Mouse (Mus musculus) forebrain, embryonic 13.5 days (tissue): ENCODE data around the gene Pnmt. TPM values are rescaled to one million over a fixed set of nuclear protein-coding genes. Genes with fewer than 3 reads are reported as not detected.
"Not testable (repeated sequence)": the region's sequence is repeated elsewhere in the genome, so short reads cannot be mapped to it uniquely, and the experiment has no call there.

Source experiments
- ATAC-seq: fragments of 200-750 bp; cut with Nextera tagmentation; 2 replicates; pipeline ENCODE4 v1.8.0; 2017
- H3K27ac ChIP-seq: fragments of 300-500 bp; sonication (generic); 2 replicates; pipeline ENCODE4 v1.5.1; 2015; ENCODE audit warnings: inconsistent platforms, mild to moderate bottlenecking, moderate library complexity
- H3K27me3 ChIP-seq: fragments of 300-500 bp; sonication (generic); 2 replicates; pipeline ENCODE4 v1.6.1; 2015; ENCODE audit warnings: mild to moderate bottlenecking, inconsistent platforms
- H3K36me3 ChIP-seq: fragments of 300-500 bp; sonication (generic); 2 replicates; pipeline ENCODE4 v1.6.1; 2015; ENCODE audit warnings: mild to moderate bottlenecking, inconsistent platforms; ENCODE audit not compliant: poor library complexity, severe bottlenecking
- H3K4me1 ChIP-seq: fragments of 300-500 bp; sonication (generic); 2 replicates; pipeline ENCODE4 v1.6.1; 2015; ENCODE audit warnings: inconsistent platforms
- H3K4me2 ChIP-seq: fragments of 300-500 bp; sonication (generic); 2 replicates; pipeline ENCODE4 v1.6.1; 2015; ENCODE audit warnings: inconsistent platforms, mild to moderate bottlenecking, moderate library complexity
- H3K4me3 ChIP-seq: fragments of 300-500 bp; sonication (generic); 2 replicates; pipeline ENCODE4 v1.5.1; 2015; ENCODE audit warnings: mild to moderate bottlenecking, inconsistent platforms
- H3K9ac ChIP-seq: fragments of 300-500 bp; sonication (generic); 2 replicates; pipeline ENCODE4 v1.6.1; 2015; ENCODE audit warnings: mild to moderate bottlenecking, inconsistent platforms
- H3K9me3 ChIP-seq: fragments of 300-500 bp; sonication (generic); replicated peaks from 2 replicates; pipeline ENCODE4 v1.6.1; 2016; ENCODE audit warnings: inconsistent platforms
- WGBS: fragments of 180-500 bp; shearing (Covaris S2); methylation state at CpG from one replicate; pipeline ENCODE4 v1.1.7; 2015; 5-methylcytosine and 5-hydroxymethylcytosine counted together
- polyA plus RNA-seq: library from polyadenylated mRNA; unstranded; fragments of >200 nt; fragmentation: Nextera tagmentation; extraction: Ambion mirVana; gene quantifications from 2 replicates; pipeline ENCODE4 v1.2.1, GENCODE M21; 2015

Gene Pnmt
- polyA plus RNA-seq, 1 experiment from 2014 or later: not detected

DNA sequence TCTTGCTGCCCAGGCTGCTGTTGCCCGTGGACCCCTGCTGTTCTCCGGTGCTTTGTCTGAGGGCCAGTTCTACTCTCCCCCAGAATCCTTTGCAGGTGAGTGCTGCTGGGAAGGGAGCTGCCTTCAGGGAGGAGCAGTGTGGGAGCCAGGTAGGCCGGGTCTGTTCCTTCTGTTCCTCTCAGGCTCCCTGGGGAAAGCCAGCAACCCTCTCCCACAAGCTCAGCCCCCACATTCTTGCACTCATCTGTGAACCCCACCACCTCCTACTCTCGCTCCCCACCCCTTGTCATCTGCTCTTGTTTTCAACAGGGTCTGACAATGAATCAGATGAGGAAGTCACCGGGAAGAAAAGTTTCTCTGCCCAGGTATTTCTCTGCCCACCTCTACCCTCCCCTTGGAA is 9.5 kb upstream of the Pnmt start:
- 67% methylated on average over 5 of the region's 5 CpGs for WGBS
- ATAC-seq: no peak
- Histone ChIP-seq H3K4me1 (peaks cover 10% of the 10 kb centered on the region), H3K36me3 (peaks cover 70% of the 10 kb centered on the region), H3K9ac (no peak overlapping the region), H3K27ac (no peak overlapping the region), H3K4me2 (no peak overlapping the region), H3K4me3 (no peak overlapping the region), H3K9me3 (no peaks in the 10 kb centered on the region), H3K27me3 (no peaks in the 10 kb centered on the region)

DNA sequence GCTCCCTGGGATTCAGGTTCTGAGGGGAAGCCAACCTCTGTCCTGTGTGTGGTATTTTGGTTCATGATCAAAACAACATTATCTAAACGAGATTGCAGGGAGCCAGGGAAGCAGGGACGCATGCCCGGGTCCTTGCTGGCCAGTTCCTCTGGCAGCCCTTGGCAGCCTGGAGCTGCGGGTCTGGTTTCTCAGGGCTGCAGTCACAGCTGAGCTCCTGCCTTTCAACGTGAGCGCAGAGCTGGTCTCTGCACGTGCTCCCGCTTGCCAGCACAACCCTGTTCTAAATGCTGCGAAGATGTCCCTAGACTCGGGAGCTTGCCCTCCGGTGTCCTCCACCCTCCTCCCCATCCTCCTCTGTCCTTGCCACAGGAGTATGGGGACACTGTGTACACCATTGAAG is 8.5 kb upstream of the Pnmt start:
- no peaks in the 10 kb centered on the region for H3K9me3 ChIP-seq
- no peaks in the 10 kb centered on the region for H3K27me3 ChIP-seq
- H3K4me3 ChIP-seq: no peak overlapping the region
- H3K9ac ChIP-seq: no peak overlapping the region
- no peak overlapping the region for H3K4me2 ChIP-seq
- peaks cover 70% of the 10 kb centered on the region for H3K36me3 ChIP-seq
- no peak for ATAC-seq
- WGBS: 84% methylated on average over 11 of the region's 11 CpGs
- H3K27ac ChIP-seq: no peak overlapping the region
- 0 out of 2 replicates have a peak, but pooled peaks cover 3% of the 10 kb centered on the region for H3K4me1 ChIP-seq

DNA sequence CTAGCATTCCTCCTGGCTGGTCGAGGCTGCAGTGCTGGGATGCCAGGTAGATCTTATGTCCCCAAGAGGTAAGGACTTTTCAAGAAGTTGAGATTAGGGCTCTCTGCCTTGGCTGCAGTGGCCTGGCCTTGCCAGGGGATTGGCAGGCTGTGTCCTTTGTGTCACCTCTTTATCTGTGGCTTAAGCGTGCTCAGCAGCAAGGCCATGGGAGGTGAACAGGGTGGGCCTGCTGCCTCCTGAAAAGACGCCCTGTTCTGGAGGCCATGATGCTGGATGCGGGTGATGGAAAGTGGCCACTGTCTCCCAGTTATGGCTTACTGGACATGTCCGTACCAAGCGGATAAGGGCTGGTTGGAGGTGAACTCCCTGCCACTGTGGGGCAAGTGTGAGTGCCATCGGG is 6.9 kb upstream of the Pnmt start:
- Histone ChIP-seq H3K4me2 (no peak overlapping the region), H3K9ac (no peak overlapping the region), H3K4me1 (0 out of 2 replicates have a peak, but pooled peaks cover 2% of the 10 kb centered on the region), H3K9me3 (no peaks in the 10 kb centered on the region), H3K27ac (no peak overlapping the region), H3K36me3 (peaks cover 66% of the 10 kb centered on the region), H3K4me3 (no peak overlapping the region), H3K27me3 (0 out of 2 replicates have a peak, but pooled peaks cover 5% of the 10 kb centered on the region)
- 88% methylated on average over 7 of the region's 7 CpGs for WGBS
- no peak for ATAC-seq

DNA sequence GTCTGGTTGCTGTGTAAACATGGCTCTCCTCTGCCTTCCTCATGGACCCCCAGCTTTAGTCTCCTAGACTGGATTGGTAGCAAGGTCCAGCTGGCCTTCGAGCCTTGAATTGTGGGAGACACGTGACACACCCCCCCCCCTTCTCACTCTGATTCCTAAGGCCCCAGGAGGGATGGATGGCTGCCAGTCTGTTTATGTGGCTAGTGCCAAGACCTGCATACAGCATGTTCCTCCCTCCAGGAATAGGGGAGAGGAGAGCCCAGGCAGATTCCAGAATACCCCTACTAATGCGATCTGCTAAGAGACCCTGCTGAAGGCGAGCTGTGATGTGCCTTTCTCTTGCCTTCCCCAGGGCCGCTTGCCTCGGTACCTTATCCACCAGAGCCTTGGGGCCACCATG is 6.1 kb upstream of the Pnmt start:
- no peak overlapping the region for H3K4me3 ChIP-seq
- peak overlapping the region; percentile 7; the same call in 1 of the 2 replicates for H3K27ac ChIP-seq
- H3K9ac ChIP-seq: no peak overlapping the region
- H3K9me3 ChIP-seq: no peaks in the 10 kb centered on the region
- 0 out of 2 replicates have a peak, but pooled peaks cover 2% of the 10 kb centered on the region for H3K4me1 ChIP-seq
- 85% methylated on average over 6 of the region's 6 CpGs for WGBS
- no peak overlapping the region for H3K4me2 ChIP-seq
- no peak for ATAC-seq
- H3K27me3 ChIP-seq: peaks cover 11% of the 10 kb centered on the region
- H3K36me3 ChIP-seq: peaks cover 61% of the 10 kb centered on the region

DNA sequence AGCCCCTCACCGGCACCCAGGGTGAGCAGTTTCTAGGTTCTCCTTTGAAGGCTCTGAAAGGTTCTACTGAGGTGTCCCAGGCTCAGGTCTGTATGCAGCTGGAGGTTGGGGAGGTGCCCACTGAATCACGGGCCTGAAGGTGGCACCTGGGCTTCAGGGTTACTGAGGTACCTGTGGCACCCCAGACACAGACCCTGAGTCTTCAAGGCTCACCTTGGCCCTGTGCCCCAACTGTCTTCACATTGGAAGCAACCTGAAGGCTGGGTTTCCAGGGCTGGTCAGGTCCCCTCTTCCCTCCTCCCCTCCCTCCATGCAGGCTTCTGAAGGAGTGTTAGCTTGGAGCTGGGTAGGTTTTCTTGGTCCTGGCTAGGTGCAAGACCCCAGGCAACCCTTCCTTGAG is 4.6 kb upstream of the Pnmt start:
- H3K4me3 ChIP-seq: no peak overlapping the region
- no peak for ATAC-seq
- peaks cover 45% of the 10 kb centered on the region for H3K36me3 ChIP-seq
- WGBS: 96% methylated on average over 2 of the region's 2 CpGs
- H3K9ac ChIP-seq: no peak overlapping the region
- H3K27me3 ChIP-seq: peaks cover 27% of the 10 kb centered on the region
- 0 out of 2 replicates have a peak, but pooled peaks cover 2% of the 10 kb centered on the region for H3K4me1 ChIP-seq
- H3K9me3 ChIP-seq: no peaks in the 10 kb centered on the region
- no peak overlapping the region for H3K27ac ChIP-seq
- no peak overlapping the region for H3K4me2 ChIP-seq

DNA sequence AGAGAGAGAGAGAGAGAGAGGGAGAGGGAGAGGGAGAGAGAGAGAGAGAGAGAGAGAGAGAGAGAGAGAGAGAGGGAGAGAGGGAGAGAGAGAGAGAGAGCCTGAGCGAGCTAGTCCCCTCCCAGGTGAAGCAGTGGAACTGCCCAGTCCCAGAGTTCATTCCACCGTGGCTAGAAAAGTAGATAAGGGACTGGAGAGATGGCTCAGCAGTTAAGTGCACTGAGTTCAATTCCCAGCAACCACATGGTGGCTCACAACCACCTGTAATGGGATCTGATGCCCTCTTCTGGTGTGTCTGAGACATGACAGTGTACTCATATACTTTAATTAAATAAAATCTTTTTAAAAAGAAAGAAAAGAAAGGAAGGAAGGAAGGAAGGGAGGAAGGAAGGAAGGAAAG is 3.8 kb upstream of the Pnmt start:
- peaks cover 38% of the 10 kb centered on the region for H3K36me3 ChIP-seq
- 33% methylated on average over 1 of the region's 2 CpGs for WGBS
- not testable (repeated sequence) for H3K4me1 ChIP-seq, H3K4me2 ChIP-seq, H3K9me3 ChIP-seq, H3K4me3 ChIP-seq, H3K27ac ChIP-seq, H3K9ac ChIP-seq, ATAC-seq
- peaks cover 34% of the 10 kb centered on the region for H3K27me3 ChIP-seq

DNA sequence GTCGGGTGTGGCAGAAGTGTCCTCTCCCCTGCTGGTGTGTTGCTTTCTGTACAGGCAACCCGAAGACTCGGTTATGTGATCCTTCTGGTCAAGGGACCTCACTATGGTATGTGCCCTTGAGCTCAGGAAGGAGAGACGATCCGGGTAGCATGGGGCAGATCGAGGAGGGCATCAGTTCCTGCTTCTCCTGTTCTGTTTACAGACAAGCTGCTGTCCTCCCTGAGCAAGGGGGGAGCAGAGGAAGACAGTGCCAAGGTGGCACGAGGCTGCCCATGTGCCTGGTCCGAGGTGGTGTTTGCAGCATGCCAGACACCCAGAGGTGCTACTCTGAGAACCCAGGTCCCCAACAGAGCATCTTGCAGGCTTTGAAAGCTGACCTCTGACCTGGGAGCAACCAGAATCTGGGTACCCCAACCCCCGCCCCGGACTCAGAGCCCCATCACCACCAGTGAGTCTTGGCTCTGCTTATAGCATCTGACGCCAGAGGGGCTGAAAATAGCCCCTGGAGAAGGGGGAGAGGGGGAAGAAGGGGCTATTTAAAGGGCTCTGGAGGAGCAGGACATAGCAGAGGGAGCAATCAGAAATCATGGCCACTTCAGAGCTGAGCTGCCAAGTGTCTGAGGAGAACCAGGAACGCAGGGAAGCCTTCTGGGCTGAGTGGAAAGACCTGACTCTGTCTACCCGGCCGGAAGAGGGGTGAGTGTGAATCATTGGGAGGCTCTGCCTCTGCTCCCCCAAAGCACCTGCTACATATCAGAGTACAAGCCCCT is 2.8 kb upstream of the Pnmt start, which contains the start of gene Tcap:
TSS of gene Tcap (plus strand) at position 551 of the 770 bp plus-strand sequence.
- Histone ChIP-seq H3K36me3 (peaks cover 27% of the 10 kb centered on the region), H3K9ac (0 out of 2 replicates have a peak within 1 kb of the TSS, but pooled peaks have one; percentile 8), H3K9me3 (no peaks in the 10 kb centered on the region), H3K27ac (no peak within 1 kb of the TSS), H3K4me3 (no peak within 1 kb of the TSS), H3K27me3 (peaks cover 45% of the 10 kb centered on the region), H3K4me2 (no peak within 1 kb of the TSS), H3K4me1 (0 out of 2 replicates have a peak, but pooled peaks cover 2% of the 10 kb centered on the region)
- WGBS: 66% methylated on average over 14 of the region's 14 CpGs
- no peak for ATAC-seq

DNA sequence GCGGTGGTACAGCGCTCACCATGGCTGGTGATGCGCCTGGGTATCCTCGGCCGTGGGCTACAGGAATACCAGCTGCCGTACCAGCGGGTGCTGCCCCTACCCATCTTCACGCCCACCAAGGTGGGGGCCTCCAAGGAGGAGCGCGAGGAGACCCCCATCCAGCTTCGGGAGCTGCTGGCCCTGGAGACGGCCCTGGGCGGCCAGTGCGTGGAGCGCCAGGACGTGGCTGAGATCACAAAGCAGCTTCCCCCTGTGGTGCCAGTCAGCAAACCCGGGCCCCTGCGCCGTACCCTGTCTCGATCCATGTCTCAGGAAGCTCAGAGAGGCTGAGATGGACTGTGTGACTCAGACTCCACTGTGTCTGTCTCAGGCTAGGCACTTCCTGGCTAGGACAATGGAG is 2.0 kb upstream of the Pnmt start:
- peaks cover 20% of the 10 kb centered on the region for H3K36me3 ChIP-seq

DNA sequence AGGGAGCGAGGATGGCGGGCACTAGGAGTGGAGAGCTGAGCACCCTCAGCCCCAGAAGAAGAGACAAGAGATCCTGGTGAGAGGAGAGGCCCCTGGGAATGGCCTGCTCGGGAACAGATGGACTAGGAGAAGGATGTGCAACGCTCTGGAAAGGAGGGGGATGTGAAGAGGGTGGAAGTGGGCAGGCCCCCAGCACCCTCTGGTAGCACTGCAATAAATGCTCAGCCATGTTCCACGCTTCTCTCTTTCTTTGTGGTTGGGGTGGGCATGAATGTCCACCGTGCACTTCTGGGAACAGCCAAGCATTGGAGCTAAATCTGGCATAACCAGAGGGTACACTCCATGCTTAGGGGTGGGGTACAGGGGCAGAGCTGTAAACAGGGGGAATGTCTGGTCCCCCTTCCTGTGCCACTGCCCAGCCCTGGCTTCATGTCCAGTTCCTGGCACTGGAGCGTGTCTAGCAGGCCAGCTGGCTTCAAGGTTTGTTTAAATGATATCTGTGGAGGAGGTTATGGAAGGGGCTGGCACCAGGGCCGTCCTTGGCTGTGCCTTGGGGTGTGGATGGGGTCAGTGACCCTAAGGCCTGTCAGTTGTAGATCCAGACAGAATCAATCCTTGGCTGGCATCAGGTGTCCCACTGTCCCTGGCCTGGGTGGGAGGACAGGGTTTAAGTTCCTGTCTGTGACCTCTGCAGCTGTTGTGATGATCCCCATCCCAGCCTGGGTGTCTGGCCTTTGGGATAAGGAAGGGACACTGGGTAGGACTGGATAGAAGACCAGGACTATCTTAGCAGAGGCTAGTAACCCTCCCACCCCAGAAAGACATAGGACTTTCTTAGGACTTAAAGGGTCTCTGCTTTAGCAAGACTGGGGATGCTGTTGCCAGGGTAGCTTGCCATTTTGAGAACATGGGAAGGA is 1.3 kb upstream of the Pnmt start:
- H3K9me3 ChIP-seq: no peaks in the 10 kb centered on the region
- H3K4me1 ChIP-seq: 0 out of 2 replicates have a peak, but pooled peaks cover 2% of the 10 kb centered on the region
- no peak for ATAC-seq
- 62% methylated on average over 8 of the region's 8 CpGs for WGBS
- no peak overlapping the region for H3K4me3 ChIP-seq
- H3K27me3 ChIP-seq: peaks cover 49% of the 10 kb centered on the region
- no peak overlapping the region for H3K27ac ChIP-seq
- H3K36me3 ChIP-seq: peaks cover 12% of the 10 kb centered on the region
- peak overlapping the region; percentile 9; the same call in 1 of the 2 replicates for H3K9ac ChIP-seq
- no peak overlapping the region for H3K4me2 ChIP-seq

More for the DNA sequence above, 2.0 kb upstream of the Pnmt start:
- H3K9ac ChIP-seq: no peak overlapping the region
- H3K4me3 ChIP-seq: no peak overlapping the region
- WGBS: 76% methylated on average over 20 of the region's 20 CpGs
- H3K27me3 ChIP-seq: peaks cover 49% of the 10 kb centered on the region
- no peak for ATAC-seq
- no peak overlapping the region for H3K4me2 ChIP-seq
- no peaks in the 10 kb centered on the region for H3K9me3 ChIP-seq
- H3K27ac ChIP-seq: no peak overlapping the region
- H3K4me1 ChIP-seq: 0 out of 2 replicates have a peak, but pooled peaks cover 2% of the 10 kb centered on the region

DNA sequence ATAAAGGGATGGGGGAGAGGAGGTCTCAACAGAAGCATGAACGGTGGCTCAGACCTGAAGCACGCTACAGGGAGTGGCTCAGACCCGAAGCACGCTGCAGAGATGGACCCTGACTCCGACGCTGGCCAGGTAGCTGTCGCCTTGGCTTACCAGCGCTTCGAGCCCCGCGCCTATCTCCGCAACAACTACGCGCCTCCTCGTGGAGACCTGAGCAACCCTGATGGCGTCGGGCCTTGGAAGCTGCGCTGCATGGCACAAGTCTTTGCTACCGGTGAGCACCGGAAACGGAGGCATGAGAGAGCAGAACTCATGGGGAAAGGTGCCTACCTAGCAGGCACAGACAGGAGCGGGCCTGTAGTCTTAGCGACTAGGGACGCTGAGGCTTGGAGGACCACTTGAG is 346 bp downstream of the Pnmt start:
- Histone ChIP-seq H3K9ac (no peak overlapping the region), H3K4me1 (0 out of 2 replicates have a peak, but pooled peaks cover 2% of the 10 kb centered on the region), H3K4me2 (peak overlapping the region; percentile 14; the same call in 1 of the 2 replicates), H3K4me3 (no peak overlapping the region), H3K27me3 (peaks cover 65% of the 10 kb centered on the region), H3K9me3 (no peaks in the 10 kb centered on the region), H3K36me3 (no peaks in the 10 kb centered on the region), H3K27ac (no peak overlapping the region)
- WGBS: 23% methylated on average over 24 of the region's 24 CpGs
- no peak for ATAC-seq

DNA sequence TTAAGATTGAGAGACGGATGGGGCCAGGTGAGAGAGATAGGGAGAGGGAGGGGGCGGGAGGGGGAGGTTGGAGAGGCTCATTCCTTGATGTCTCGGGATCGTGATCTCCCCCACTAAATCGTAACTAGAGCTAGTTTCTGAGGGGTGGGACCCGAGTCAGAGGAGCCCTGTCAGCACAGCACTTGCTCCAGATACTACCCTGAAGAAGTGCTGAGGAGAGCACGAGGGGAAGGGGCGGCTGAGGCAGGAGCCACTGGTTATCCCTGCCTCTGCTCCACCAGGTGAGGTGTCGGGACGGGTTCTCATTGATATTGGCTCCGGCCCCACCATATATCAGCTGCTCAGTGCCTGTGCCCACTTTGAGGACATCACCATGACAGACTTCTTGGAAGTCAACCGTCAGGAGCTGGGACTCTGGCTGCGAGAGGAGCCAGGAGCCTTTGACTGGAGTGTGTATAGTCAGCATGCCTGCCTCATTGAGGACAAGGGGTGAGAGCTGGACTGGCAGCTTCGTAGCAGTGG is 867 bp downstream of the Pnmt start:
- no peak for ATAC-seq
- Histone ChIP-seq H3K36me3 (no peaks in the 10 kb centered on the region), H3K4me3 (no peak overlapping the region), H3K27me3 (peaks cover 69% of the 10 kb centered on the region), H3K9ac (no peak overlapping the region), H3K4me2 (no peak overlapping the region; the same call in 1 of the 2 replicates), H3K4me1 (0 out of 2 replicates have a peak, but pooled peaks cover 2% of the 10 kb centered on the region), H3K9me3 (no peaks in the 10 kb centered on the region), H3K27ac (no peak overlapping the region)
- WGBS: 50% methylated on average over 14 of the region's 14 CpGs
